Mouse (Mus musculus): Measurements from ENCODE around the gene Ikzf3. TPM values are rescaled to one million over a fixed set of nuclear protein-coding genes. Genes with fewer than 3 reads are reported as not detected.

Ikzf3 gene
- 0.07 TPM in 1 of 2 replicates, not detected in the other for polyA plus RNA-seq (2014; fragmentation: Nextera tagmentation; extraction: Ambion mirVana)

DNA sequence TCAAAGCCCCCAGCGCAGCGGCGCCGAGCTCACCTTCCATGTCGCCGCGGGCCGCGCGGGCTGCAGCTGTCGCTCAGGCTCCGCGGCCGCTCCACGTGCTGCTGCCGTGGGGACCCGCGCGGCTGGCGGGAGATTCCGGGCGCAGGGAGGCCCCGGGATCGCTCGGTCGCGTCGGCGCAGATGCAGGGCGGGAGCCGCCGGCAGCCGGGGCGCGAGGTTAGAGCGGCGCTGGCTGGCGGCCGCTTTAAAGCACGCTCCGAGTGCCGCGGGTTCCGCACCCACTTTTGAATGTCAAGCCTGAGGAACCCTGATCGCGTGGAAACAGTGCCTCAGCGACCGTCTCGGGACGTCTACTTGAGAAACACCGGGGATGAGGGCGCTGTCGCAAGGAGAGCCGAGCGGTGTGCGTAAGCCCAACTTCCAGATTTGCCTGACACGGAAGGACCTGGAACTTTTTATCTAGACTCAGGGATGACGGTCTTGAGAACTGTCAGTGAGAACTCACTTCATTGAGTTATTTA lies at the start of gene Ikzf3:
TSS of gene Ikzf3 (minus strand) at position 321 of the 521 bp plus-strand sequence.
- no peaks in the 10 kb centered on the region for H3K9me3 ChIP-seq (ENCODE audit: control insufficient read depth, low read length)
- peak within 1 kb of the TSS; percentile 72 for H3K4me2 ChIP-seq (ENCODE audit: low read depth, severe bottlenecking)
- H3K27ac ChIP-seq (replicated peaks; ENCODE audit: low read depth, low read length): no peak within 1 kb of the TSS
- peak within 1 kb of the TSS; percentile 39; the same call in 1 of the 2 replicates for H3K9ac ChIP-seq (ENCODE audit: low read length)
- H3K4me1 ChIP-seq (ENCODE audit: control insufficient read depth, insufficient read depth, low read length): peaks cover 5% of the 10 kb centered on the region; the same call in 1 of the 2 replicates
- H3K27me3 ChIP-seq (ENCODE audit: control insufficient read depth, insufficient read depth, low read length): peaks cover 31% of the 10 kb centered on the region
- WGBS: under 1% methylated on average over 58 of the region's 58 CpGs
- DNase-seq (ENCODE audit: low spot score) (peak; percentile 70), ATAC-seq (ENCODE audit: insufficient number of reproducible peaks, low FRiP score, low TSS enrichment, low read depth) (no peak)
- H3K36me3 ChIP-seq (ENCODE audit: control insufficient read depth, insufficient read depth, low read length): no peaks in the 10 kb centered on the region
- peak within 1 kb of the TSS; percentile 28 for H3K4me3 ChIP-seq (ENCODE audit: low read depth, low read length)

- WGBS: 80% methylated on average over 10 of the region's 10 CpGs
Measured at GRCm38 (mm10) chr11:98595473-98595872, 49.6 kb upstream of the Ikzf3 start.

DNA sequence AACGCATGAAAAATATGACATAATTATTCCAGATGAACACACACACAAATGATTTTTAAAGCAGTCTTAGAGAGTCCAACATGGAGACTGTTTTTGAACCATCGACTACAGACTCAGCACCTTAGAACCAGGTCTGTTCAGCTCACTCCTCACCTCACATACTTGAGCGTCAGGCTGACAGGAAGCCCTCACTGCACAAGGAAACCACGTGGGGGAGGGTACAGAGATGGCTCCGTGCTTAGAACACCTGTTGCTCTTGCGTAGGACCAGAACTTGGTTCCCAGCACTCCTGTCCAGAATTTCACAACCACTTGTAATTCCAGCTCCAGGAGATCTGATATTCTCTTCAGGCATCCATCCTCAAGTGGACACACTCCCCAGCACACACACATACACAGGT lies 49.2 kb upstream of the Ikzf3 start:
- H3K27ac ChIP-seq (replicated peaks; ENCODE audit: low read depth, low read length): no peak overlapping the region
- no peaks in the 10 kb centered on the region for H3K36me3 ChIP-seq (ENCODE audit: control insufficient read depth, insufficient read depth, low read length)
- H3K9ac ChIP-seq (ENCODE audit: low read length): no peak overlapping the region
- DNase-seq (ENCODE audit: low spot score) (no peak), ATAC-seq (ENCODE audit: insufficient number of reproducible peaks, low FRiP score, low TSS enrichment, low read depth) (no peak)
- H3K4me2 ChIP-seq (ENCODE audit: low read depth, severe bottlenecking): no peak overlapping the region
- whole genome bisulfite sequencing: 79% methylated on average over 6 of the region's 6 CpGs
- peaks cover 10% of the 10 kb centered on the region for H3K27me3 ChIP-seq (ENCODE audit: control insufficient read depth, insufficient read depth, low read length)
- H3K9me3 ChIP-seq (ENCODE audit: control insufficient read depth, low read length): no peaks in the 10 kb centered on the region
- H3K4me3 ChIP-seq (ENCODE audit: low read depth, low read length): no peak overlapping the region
- no peaks in the 10 kb centered on the region; the same call in 1 of the 2 replicates for H3K4me1 ChIP-seq (ENCODE audit: control insufficient read depth, insufficient read depth, low read length)

More at GRCm38 (mm10) chr11:98595473-98595872, 49.6 kb upstream of the Ikzf3 start:
- Histone ChIP-seq H3K9ac (ENCODE audit: low read length) (no peak overlapping the region), H3K9me3 (ENCODE audit: control insufficient read depth, low read length) (no peaks in the 10 kb centered on the region), H3K36me3 (ENCODE audit: control insufficient read depth, insufficient read depth, low read length) (no peaks in the 10 kb centered on the region), H3K4me3 (ENCODE audit: low read depth, low read length) (no peak overlapping the region), H3K4me2 (ENCODE audit: low read depth, severe bottlenecking) (no peak overlapping the region), H3K27ac (replicated peaks; ENCODE audit: low read depth, low read length) (no peak overlapping the region), H3K4me1 (ENCODE audit: control insufficient read depth, insufficient read depth, low read length) (no peaks in the 10 kb centered on the region; the same call in 1 of the 2 replicates), H3K27me3 (ENCODE audit: control insufficient read depth, insufficient read depth, low read length) (peaks cover 10% of the 10 kb centered on the region)
- DNase-seq (ENCODE audit: low spot score): no peak
- no peak for ATAC-seq (ENCODE audit: insufficient number of reproducible peaks, low FRiP score, low TSS enrichment, low read depth)

- H3K4me1 ChIP-seq (ENCODE audit: control insufficient read depth, insufficient read depth, low read length): peaks cover 9% of the 10 kb centered on the region
- no peaks in the 10 kb centered on the region for H3K9me3 ChIP-seq (ENCODE audit: control insufficient read depth, low read length)
- H3K4me3 ChIP-seq (ENCODE audit: low read depth, low read length): no peak overlapping the region
- H3K27me3 ChIP-seq (ENCODE audit: control insufficient read depth, insufficient read depth, low read length): no peaks in the 10 kb centered on the region
- no peak overlapping the region for H3K27ac ChIP-seq (replicated peaks; ENCODE audit: low read depth, low read length)
- DNase-seq (ENCODE audit: low spot score): no peak
- no peak for ATAC-seq (ENCODE audit: insufficient number of reproducible peaks, low FRiP score, low TSS enrichment, low read depth)
- 81% methylated on average over 19 of the region's 19 CpGs for WGBS
- no peak overlapping the region for H3K9ac ChIP-seq (ENCODE audit: low read length)
- no peaks in the 10 kb centered on the region for H3K36me3 ChIP-seq (ENCODE audit: control insufficient read depth, insufficient read depth, low read length)
- H3K4me2 ChIP-seq (ENCODE audit: low read depth, severe bottlenecking): no peak overlapping the region
Measured at GRCm38 (mm10) chr11:98590548-98591445, 45.0 kb upstream of the Ikzf3 start.

- WGBS: 81% methylated on average over 8 of the region's 8 CpGs
- no peaks in the 10 kb centered on the region for H3K36me3 ChIP-seq (ENCODE audit: control insufficient read depth, insufficient read depth, low read length)
- H3K9ac ChIP-seq (ENCODE audit: low read length): no peak overlapping the region
- H3K4me3 ChIP-seq (ENCODE audit: low read depth, low read length): no peak overlapping the region
- no peak overlapping the region for H3K27ac ChIP-seq (replicated peaks; ENCODE audit: low read depth, low read length)
- ATAC-seq (ENCODE audit: insufficient number of reproducible peaks, low FRiP score, low TSS enrichment, low read depth) (no peak), DNase-seq (ENCODE audit: low spot score) (no peak)
- H3K27me3 ChIP-seq (ENCODE audit: control insufficient read depth, insufficient read depth, low read length): no peaks in the 10 kb centered on the region
- H3K9me3 ChIP-seq (ENCODE audit: control insufficient read depth, low read length): no peaks in the 10 kb centered on the region
- H3K4me1 ChIP-seq (ENCODE audit: control insufficient read depth, insufficient read depth, low read length): peaks cover 16% of the 10 kb centered on the region
- no peak overlapping the region for H3K4me2 ChIP-seq (ENCODE audit: low read depth, severe bottlenecking)
Measured at GRCm38 (mm10) chr11:98589306-98589705, 43.5 kb upstream of the Ikzf3 start.

GRCm38 (mm10) chr11:98588833-98589281 lies 43.0 kb upstream of the Ikzf3 start:
- Histone ChIP-seq H3K9ac (ENCODE audit: low read length) (no peak overlapping the region), H3K4me1 (ENCODE audit: control insufficient read depth, insufficient read depth, low read length) (peaks cover 16% of the 10 kb centered on the region), H3K27ac (replicated peaks; ENCODE audit: low read depth, low read length) (no peak overlapping the region), H3K36me3 (ENCODE audit: control insufficient read depth, insufficient read depth, low read length) (no peaks in the 10 kb centered on the region), H3K27me3 (ENCODE audit: control insufficient read depth, insufficient read depth, low read length) (no peaks in the 10 kb centered on the region), H3K4me2 (ENCODE audit: low read depth, severe bottlenecking) (no peak overlapping the region), H3K4me3 (ENCODE audit: low read depth, low read length) (no peak overlapping the region), H3K9me3 (ENCODE audit: control insufficient read depth, low read length) (no peaks in the 10 kb centered on the region)
- 62% methylated on average over 6 of the region's 6 CpGs for WGBS
- ATAC-seq (ENCODE audit: insufficient number of reproducible peaks, low FRiP score, low TSS enrichment, low read depth) (no peak), DNase-seq (ENCODE audit: low spot score) (no peak)

GRCm38 (mm10) chr11:98587684-98588546 lies 42.1 kb upstream of the Ikzf3 start:
- Histone ChIP-seq H3K27me3 (ENCODE audit: control insufficient read depth, insufficient read depth, low read length) (no peaks in the 10 kb centered on the region), H3K4me1 (ENCODE audit: control insufficient read depth, insufficient read depth, low read length) (peaks cover 16% of the 10 kb centered on the region), H3K9ac (ENCODE audit: low read length) (peak overlapping the region; percentile 19; the same call in 1 of the 2 replicates), H3K4me2 (ENCODE audit: low read depth, severe bottlenecking) (peak overlapping the region; percentile 89), H3K36me3 (ENCODE audit: control insufficient read depth, insufficient read depth, low read length) (peaks cover under 1% of the 10 kb centered on the region; the same call in 1 of the 2 replicates), H3K9me3 (ENCODE audit: control insufficient read depth, low read length) (no peaks in the 10 kb centered on the region), H3K4me3 (ENCODE audit: low read depth, low read length) (peak overlapping the region; percentile 83), H3K27ac (replicated peaks; ENCODE audit: low read depth, low read length) (no peak overlapping the region)
- 7% methylated on average over 20 of the region's 20 CpGs for WGBS
- DNase-seq (ENCODE audit: low spot score) (peak; percentile 76), ATAC-seq (ENCODE audit: insufficient number of reproducible peaks, low FRiP score, low TSS enrichment, low read depth) (peak; percentile 26; the same call in 1 of the 2 replicates)
